Mouse (Mus musculus) limb, embryonic 12.5 days (tissue): ENCODE data around the gene Cpm. TPM values are rescaled to one million over a fixed set of nuclear protein-coding genes. Genes with fewer than 3 reads are reported as not detected.
"Not testable (repeated sequence)": the region's sequence is repeated elsewhere in the genome, so short reads cannot be mapped to it uniquely, and the experiment has no call there.

Experiments
- ATAC-seq: fragments of 200-750 bp; cut with Nextera tagmentation; 2 replicates; pipeline ENCODE4 v1.8.0; 2017; ENCODE audit warnings: low read depth, moderate TSS enrichment; ENCODE audit not compliant: insufficient number of reproducible peaks, insufficient read depth, low FRiP score, low TSS enrichment
- H3K27ac ChIP-seq: fragments of 300-500 bp; sonication (generic); 2 replicates; pipeline ENCODE4 v1.5.1; 2016; ENCODE audit warnings: mild to moderate bottlenecking, moderate library complexity
- H3K27me3 ChIP-seq: fragments of 300-500 bp; sonication (generic); 2 replicates; pipeline ENCODE4 v1.6.1; 2016; ENCODE audit warnings: mild to moderate bottlenecking, moderate library complexity
- H3K36me3 ChIP-seq: fragments of 300-500 bp; sonication (generic); 2 replicates; pipeline ENCODE4 v1.6.1; 2016; ENCODE audit warnings: mild to moderate bottlenecking, moderate library complexity
- H3K4me1 ChIP-seq: fragments of 300-500 bp; sonication (generic); replicated peaks from 2 replicates; pipeline ENCODE4 v1.6.1; 2016
- H3K4me2 ChIP-seq: fragments of 300-500 bp; sonication (generic); 2 replicates; pipeline ENCODE4 v1.6.1; 2016; ENCODE audit warnings: mild to moderate bottlenecking, moderate library complexity
- H3K4me3 ChIP-seq: fragments of 300-500 bp; sonication (generic); replicated peaks from 2 replicates; pipeline ENCODE4 v1.5.1; 2016; ENCODE audit warnings: mild to moderate bottlenecking
- H3K9ac ChIP-seq: fragments of 300-500 bp; sonication (generic); replicated peaks from 2 replicates; pipeline ENCODE4 v1.6.1; 2016; ENCODE audit warnings: mild to moderate bottlenecking, moderate library complexity
- H3K9me3 ChIP-seq: fragments of 300-500 bp; sonication (generic); 2 replicates; pipeline ENCODE4 v1.6.1; 2016; ENCODE audit warnings: mild to moderate bottlenecking, moderate library complexity
- WGBS: fragments of 180-500 bp; shearing (Covaris S2); methylation state at CpG from one replicate; pipeline ENCODE4 v1.1.7; 2016; 5-methylcytosine and 5-hydroxymethylcytosine counted together
- polyA plus RNA-seq: library from polyadenylated mRNA; unstranded; fragments of >200 nt; fragmentation: Nextera tagmentation; extraction: Ambion mirVana; gene quantifications from 2 replicates; pipeline ENCODE4 v1.2.1, GENCODE M21; 2016

The Cpm gene
- polyA plus RNA-seq, 1 experiment from 2014 or later, result 30.0 TPM

GRCm38 (mm10) chr10:117730140-117730539, 100.8 kb downstream of the Cpm start:
- H3K27ac ChIP-seq, result no peak overlapping the region
- H3K4me3 ChIP-seq, result no peak overlapping the region
- no peak for ATAC-seq
- peaks cover 1% of the 10 kb centered on the region; the same call in 1 of the 2 replicates for H3K36me3 ChIP-seq
- H3K4me2 ChIP-seq, result no peak overlapping the region
- no peaks in the 10 kb centered on the region for H3K27me3 ChIP-seq
- WGBS, result 95% methylated on average over 7 of the region's 7 CpGs
- no peaks in the 10 kb centered on the region for H3K4me1 ChIP-seq
- no peaks in the 10 kb centered on the region for H3K9me3 ChIP-seq
- H3K9ac ChIP-seq, result no peak overlapping the region

- 93% methylated on average over 12 of the region's 12 CpGs for WGBS
- no peaks in the 10 kb centered on the region for H3K9me3 ChIP-seq
- no peak overlapping the region for H3K9ac ChIP-seq
- no peaks in the 10 kb centered on the region for H3K27me3 ChIP-seq
- no peak overlapping the region for H3K4me2 ChIP-seq
- H3K36me3 ChIP-seq, result peaks cover 5% of the 10 kb centered on the region; the same call in 1 of the 2 replicates
- no peak for ATAC-seq
- H3K27ac ChIP-seq, result no peak overlapping the region
- no peaks in the 10 kb centered on the region for H3K4me1 ChIP-seq
- no peak overlapping the region for H3K4me3 ChIP-seq
These were observed 101.4 kb downstream of the Cpm start for GRCm38 (mm10) chr10:117730637-117731203.

GRCm38 (mm10) chr10:117731244-117732101, 102.2 kb downstream of the Cpm start:
- peaks cover 12% of the 10 kb centered on the region for H3K36me3 ChIP-seq
- H3K27me3 ChIP-seq, result no peaks in the 10 kb centered on the region
- no peaks in the 10 kb centered on the region for H3K9me3 ChIP-seq
- H3K4me1 ChIP-seq, result no peaks in the 10 kb centered on the region
- no peak for ATAC-seq
- H3K27ac ChIP-seq, result no peak overlapping the region
- WGBS, result 59% methylated on average over 14 of the region's 15 CpGs
- no peak overlapping the region for H3K4me3 ChIP-seq
- H3K9ac ChIP-seq, result no peak overlapping the region
- H3K4me2 ChIP-seq, result no peak overlapping the region

- H3K4me1 ChIP-seq, result no peaks in the 10 kb centered on the region
- H3K27me3 ChIP-seq, result no peaks in the 10 kb centered on the region
- no peak overlapping the region for H3K4me3 ChIP-seq
- H3K9ac ChIP-seq, result no peak overlapping the region
- H3K27ac ChIP-seq, result no peak overlapping the region
- no peaks in the 10 kb centered on the region for H3K9me3 ChIP-seq
- ATAC-seq, result no peak
- H3K4me2 ChIP-seq, result no peak overlapping the region
- peaks cover 19% of the 10 kb centered on the region for H3K36me3 ChIP-seq
- 90% methylated on average over 5 of the region's 5 CpGs for WGBS
These were observed 102.9 kb downstream of the Cpm start for GRCm38 (mm10) chr10:117732184-117732583.

- Histone ChIP-seq H3K4me2 (no peak overlapping the region), H3K9me3 (no peaks in the 10 kb centered on the region), H3K27me3 (no peaks in the 10 kb centered on the region), H3K4me1 (no peaks in the 10 kb centered on the region), H3K27ac (no peak overlapping the region), H3K9ac (no peak overlapping the region), H3K4me3 (no peak overlapping the region), H3K36me3 (peaks cover 28% of the 10 kb centered on the region)
- 87% methylated on average over 14 of the region's 14 CpGs for WGBS
- no peak for ATAC-seq
These were observed 103.8 kb downstream of the Cpm start for GRCm38 (mm10) chr10:117732962-117733592.

GRCm38 (mm10) chr10:117733626-117734025, 104.3 kb downstream of the Cpm start:
- 92% methylated on average over 8 of the region's 8 CpGs for WGBS
- ATAC-seq, H3K4me3 ChIP-seq, H3K4me1 ChIP-seq, H3K4me2 ChIP-seq, H3K9ac ChIP-seq, H3K27ac ChIP-seq, H3K27me3 ChIP-seq, H3K9me3 ChIP-seq: not testable (repeated sequence)
- H3K36me3 ChIP-seq, result peaks cover 33% of the 10 kb centered on the region

- H3K4me1 ChIP-seq, ATAC-seq, H3K4me3 ChIP-seq, H3K9ac ChIP-seq, H3K27me3 ChIP-seq, H3K27ac ChIP-seq, H3K4me2 ChIP-seq, H3K9me3 ChIP-seq: not testable (repeated sequence)
- WGBS, result 88% methylated on average over 10 of the region's 10 CpGs
- peaks cover 40% of the 10 kb centered on the region for H3K36me3 ChIP-seq
These were observed 105.0 kb downstream of the Cpm start for GRCm38 (mm10) chr10:117734104-117734852.

- H3K9ac ChIP-seq, H3K9me3 ChIP-seq, ATAC-seq, H3K4me3 ChIP-seq, H3K27me3 ChIP-seq, H3K4me2 ChIP-seq, H3K4me1 ChIP-seq, H3K27ac ChIP-seq: not testable (repeated sequence)
- peaks cover 51% of the 10 kb centered on the region for H3K36me3 ChIP-seq
- 91% methylated on average over 12 of the region's 12 CpGs for WGBS
These were observed 106.1 kb downstream of the Cpm start for GRCm38 (mm10) chr10:117735396-117735795.

- Histone ChIP-seq H3K4me1 (no peaks in the 10 kb centered on the region), H3K9me3 (no peaks in the 10 kb centered on the region), H3K4me2 (no peak overlapping the region), H3K4me3 (no peak overlapping the region), H3K9ac (no peak overlapping the region), H3K27me3 (no peaks in the 10 kb centered on the region), H3K36me3 (peaks cover 62% of the 10 kb centered on the region), H3K27ac (no peak overlapping the region)
- WGBS, result 92% methylated on average over 5 of the region's 5 CpGs
- no peak for ATAC-seq
These were observed 107.3 kb downstream of the Cpm start for GRCm38 (mm10) chr10:117736573-117736972.
